Mouse (Mus musculus) forebrain, embryonic 14.5 days (tissue): Measurements from ENCODE around the gene Ube2o. TPM values are rescaled to one million over a fixed set of nuclear protein-coding genes. Genes with fewer than 3 reads are reported as not detected.

ENCODE experiments used
- ATAC-seq: fragments of 200-750 bp; cut with Nextera tagmentation; 2 replicates; pipeline ENCODE4 v1.8.0; 2017; ENCODE audit warnings: mild to moderate bottlenecking, moderate library complexity
- DNase-seq: peaks from one replicate; pipeline ENCODE4 v3.0.0-alpha.2; 2015; ENCODE audit warnings: low spot score
- H3K27ac ChIP-seq: fragments of 300-500 bp; sonication (generic); 2 replicates; pipeline ENCODE4 v1.5.1; 2014; ENCODE audit warnings: low read depth, mild to moderate bottlenecking, control low read depth, low read length, moderate library complexity
- H3K27me3 ChIP-seq: fragments of 300-500 bp; sonication (generic); replicated peaks from 2 replicates; pipeline ENCODE4 v1.6.1; 2014; ENCODE audit warnings: low read length, control low read depth, mixed read lengths; ENCODE audit not compliant: control insufficient read depth, insufficient read depth
- H3K36me3 ChIP-seq: fragments of 300-500 bp; sonication (generic); 2 replicates; pipeline ENCODE4 v1.6.1; 2014; ENCODE audit warnings: low read length, control low read depth; ENCODE audit not compliant: control insufficient read depth, insufficient read depth
- H3K4me1 ChIP-seq: fragments of 300-500 bp; sonication (generic); 2 replicates; pipeline ENCODE4 v1.6.1; 2014; ENCODE audit warnings: antibody characterized with exemption, low read length, control low read depth; ENCODE audit not compliant: control insufficient read depth, insufficient read depth
- H3K4me2 ChIP-seq: fragments of 300-500 bp; sonication (generic); 2 replicates; pipeline ENCODE4 v1.6.1; 2014; ENCODE audit warnings: mild to moderate bottlenecking, control low read depth, low read length
- H3K4me3 ChIP-seq: fragments of 300-500 bp; sonication (generic); 2 replicates; pipeline ENCODE4 v1.5.1; 2014; ENCODE audit warnings: low read depth, low read length, control low read depth
- H3K9ac ChIP-seq: fragments of 300-500 bp; sonication (generic); 2 replicates; pipeline ENCODE4 v1.6.1; 2014; ENCODE audit warnings: mild to moderate bottlenecking, low read length, control low read depth, moderate library complexity
- H3K9me3 ChIP-seq: fragments of 300-500 bp; sonication (generic); replicated peaks from 2 replicates; pipeline ENCODE4 v1.6.1; 2016; ENCODE audit warnings: low read length, control low read depth, mixed read lengths; ENCODE audit not compliant: control insufficient read depth
- WGBS: fragments of 180-500 bp; shearing (Covaris S2); extraction: QIAGEN DNeasy Blood & Tissue Kit; methylation state at CpG from one replicate; pipeline ENCODE4 v1.1.7; 2014; 5-methylcytosine and 5-hydroxymethylcytosine counted together
- polyA plus RNA-seq: library from polyadenylated mRNA; unstranded; fragments of >200 nt; fragmentation: Nextera tagmentation; extraction: Ambion mirVana; gene quantifications from 2 replicates; pipeline ENCODE4 v1.2.1, GENCODE M21; 2014

Gene Ube2o
- polyA plus RNA-seq, 1 experiment from 2014 or later, result 16.7 TPM

GRCm38 (mm10) chr11:116522046-116522445 lies 59.2 kb downstream of the Ube2o start:
- ATAC-seq (no peak), DNase-seq (no peak)
- Histone ChIP-seq H3K27ac (no peak overlapping the region), H3K27me3 (no peaks in the 10 kb centered on the region), H3K9me3 (no peaks in the 10 kb centered on the region), H3K4me3 (no peak overlapping the region), H3K4me1 (peaks cover 4% of the 10 kb centered on the region; the same call in 1 of the 2 replicates), H3K4me2 (no peak overlapping the region), H3K9ac (no peak overlapping the region), H3K36me3 (no peaks in the 10 kb centered on the region)
- WGBS, result 81% methylated on average over 3 of the region's 3 CpGs

GRCm38 (mm10) chr11:116521143-116521542 lies 60.1 kb downstream of the Ube2o start:
- Histone ChIP-seq H3K4me3 (no peak overlapping the region), H3K9me3 (no peaks in the 10 kb centered on the region), H3K9ac (no peak overlapping the region), H3K4me1 (peaks cover 4% of the 10 kb centered on the region; the same call in 1 of the 2 replicates), H3K27me3 (no peaks in the 10 kb centered on the region), H3K36me3 (no peaks in the 10 kb centered on the region), H3K4me2 (no peak overlapping the region), H3K27ac (no peak overlapping the region)
- DNase-seq, result no peak
- ATAC-seq, result no peak
- WGBS, result 68% methylated on average over 3 of the region's 3 CpGs

- 82% methylated on average over 8 of the region's 8 CpGs for WGBS
- H3K36me3 ChIP-seq, result no peaks in the 10 kb centered on the region
These were observed 62.8 kb downstream of the Ube2o start for GRCm38 (mm10) chr11:116518482-116518881.

GRCm38 (mm10) chr11:116515330-116516020 lies 65.8 kb downstream of the Ube2o start:
- no peak overlapping the region for H3K4me3 ChIP-seq
- H3K9ac ChIP-seq, result no peak overlapping the region
- no peak overlapping the region for H3K27ac ChIP-seq
- WGBS, result 12% methylated on average over 24 of the region's 24 CpGs
- H3K27me3 ChIP-seq, result no peaks in the 10 kb centered on the region
- ATAC-seq (no peak), DNase-seq (no peak)
- peak overlapping the region; percentile 33 for H3K4me2 ChIP-seq
- H3K36me3 ChIP-seq, result no peaks in the 10 kb centered on the region
- no peaks in the 10 kb centered on the region for H3K4me1 ChIP-seq
- no peaks in the 10 kb centered on the region for H3K9me3 ChIP-seq

More at GRCm38 (mm10) chr11:116518482-116518881, 62.8 kb downstream of the Ube2o start:
- H3K27ac ChIP-seq, result no peak overlapping the region
- ATAC-seq (no peak), DNase-seq (no peak)
- no peak overlapping the region for H3K4me3 ChIP-seq
- H3K9me3 ChIP-seq, result no peaks in the 10 kb centered on the region
- no peak overlapping the region for H3K4me2 ChIP-seq
- H3K4me1 ChIP-seq, result peaks cover 4% of the 10 kb centered on the region; the same call in 1 of the 2 replicates
- H3K27me3 ChIP-seq, result no peaks in the 10 kb centered on the region
- no peak overlapping the region for H3K9ac ChIP-seq

GRCm38 (mm10) chr11:116513531-116514038 lies 67.7 kb downstream of the Ube2o start:
- Histone ChIP-seq H3K9ac (no peak overlapping the region), H3K27me3 (no peaks in the 10 kb centered on the region), H3K27ac (no peak overlapping the region), H3K4me3 (no peak overlapping the region), H3K4me2 (no peak overlapping the region), H3K36me3 (no peaks in the 10 kb centered on the region), H3K4me1 (no peaks in the 10 kb centered on the region), H3K9me3 (no peaks in the 10 kb centered on the region)
- DNase-seq, result no peak
- WGBS, result 78% methylated on average over 4 of the region's 4 CpGs
- no peak for ATAC-seq

- no peak overlapping the region for H3K27ac ChIP-seq
- H3K9me3 ChIP-seq, result no peaks in the 10 kb centered on the region
- ATAC-seq (no peak), DNase-seq (no peak)
- no peaks in the 10 kb centered on the region for H3K4me1 ChIP-seq
- no peak overlapping the region for H3K4me2 ChIP-seq
- no peak overlapping the region for H3K9ac ChIP-seq
- H3K4me3 ChIP-seq, result no peak overlapping the region
- H3K27me3 ChIP-seq, result no peaks in the 10 kb centered on the region
- H3K36me3 ChIP-seq, result no peaks in the 10 kb centered on the region
- 83% methylated on average over 6 of the region's 6 CpGs for WGBS
These were observed 68.3 kb downstream of the Ube2o start for GRCm38 (mm10) chr11:116512987-116513386.

- Histone ChIP-seq H3K27me3 (no peaks in the 10 kb centered on the region), H3K9me3 (no peaks in the 10 kb centered on the region), H3K4me1 (no peaks in the 10 kb centered on the region), H3K9ac (no peak overlapping the region), H3K36me3 (no peaks in the 10 kb centered on the region), H3K4me3 (no peak overlapping the region), H3K4me2 (no peak overlapping the region), H3K27ac (no peak overlapping the region)
- DNase-seq, result no peak
- ATAC-seq, result no peak
- WGBS, result 96% methylated on average over 7 of the region's 7 CpGs
These were observed 69.1 kb downstream of the Ube2o start for GRCm38 (mm10) chr11:116512154-116512553.

- DNase-seq, result no peak
- H3K4me1 ChIP-seq, result no peaks in the 10 kb centered on the region
- WGBS, result 76% methylated on average over 7 of the region's 7 CpGs
- no peak overlapping the region for H3K4me3 ChIP-seq
- no peak overlapping the region for H3K9ac ChIP-seq
- no peak overlapping the region for H3K4me2 ChIP-seq
- H3K36me3 ChIP-seq, result no peaks in the 10 kb centered on the region
- no peaks in the 10 kb centered on the region for H3K27me3 ChIP-seq
- no peaks in the 10 kb centered on the region for H3K9me3 ChIP-seq
- no peak for ATAC-seq
- no peak overlapping the region for H3K27ac ChIP-seq
These were observed 69.9 kb downstream of the Ube2o start for GRCm38 (mm10) chr11:116511301-116511868.

GRCm38 (mm10) chr11:116508689-116509088 lies 72.6 kb downstream of the Ube2o start:
- no peaks in the 10 kb centered on the region for H3K36me3 ChIP-seq
- no peaks in the 10 kb centered on the region for H3K9me3 ChIP-seq
- no peaks in the 10 kb centered on the region for H3K27me3 ChIP-seq
- WGBS, result 75% methylated on average over 2 of the region's 2 CpGs
- H3K4me3 ChIP-seq, result no peak overlapping the region
- no peak overlapping the region for H3K27ac ChIP-seq
- DNase-seq (no peak), ATAC-seq (no peak)
- no peaks in the 10 kb centered on the region for H3K4me1 ChIP-seq
- no peak overlapping the region for H3K9ac ChIP-seq
- no peak overlapping the region for H3K4me2 ChIP-seq
